Mouse (Mus musculus) heart, postnatal 10 days (tissue): ENCODE measurements around the gene Zdhhc14. TPM values are rescaled to one million over a fixed set of nuclear protein-coding genes. Genes with fewer than 3 reads are reported as not detected.
A peak's percentile ranks its signal among the peaks of the same experiment; 100 is the strongest.

Experiments used
- DNase-seq, 2 experiments: peaks; one replicate each; pipeline ENCODE4 v3.0.0; 2021
- intact Hi-C: fragments of 180-260 bp; cut with DNase I; formaldehyde crosslinking; loops from one replicate; pipeline ENCODE4 v1.15.1; 2025
- total RNA-seq, 2 experiments: library from RNA; stranded (reverse); gene quantifications; 2 replicates each; pipeline ENCODE4 v1.2.3; 2021

Zdhhc14 gene
- total RNA-seq, 2 experiments from 2014 or later: 3.6 TPM

DNA sequence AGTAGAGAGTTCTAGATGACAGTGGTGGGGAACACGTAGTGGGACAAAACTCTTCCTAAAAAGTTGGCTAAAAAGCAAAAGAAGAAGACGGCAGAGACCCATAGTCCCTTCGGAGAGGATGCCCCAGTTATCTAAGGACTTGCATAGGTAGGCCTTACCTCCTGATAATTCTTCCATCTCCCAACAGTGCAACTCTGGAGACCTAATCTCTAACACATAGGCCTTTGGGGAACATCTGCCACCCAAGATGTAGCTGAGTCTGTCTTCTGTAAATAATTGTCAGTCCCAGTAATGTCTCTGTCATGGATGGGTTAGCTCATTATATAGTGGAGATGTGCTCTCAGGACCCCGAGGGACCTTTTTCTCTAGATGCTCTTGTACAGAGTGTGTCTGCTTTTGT is 6.6 kb downstream of the Zdhhc14 start:
- no peak for DNase-seq
- intact Hi-C loops: no loop called here

DNA sequence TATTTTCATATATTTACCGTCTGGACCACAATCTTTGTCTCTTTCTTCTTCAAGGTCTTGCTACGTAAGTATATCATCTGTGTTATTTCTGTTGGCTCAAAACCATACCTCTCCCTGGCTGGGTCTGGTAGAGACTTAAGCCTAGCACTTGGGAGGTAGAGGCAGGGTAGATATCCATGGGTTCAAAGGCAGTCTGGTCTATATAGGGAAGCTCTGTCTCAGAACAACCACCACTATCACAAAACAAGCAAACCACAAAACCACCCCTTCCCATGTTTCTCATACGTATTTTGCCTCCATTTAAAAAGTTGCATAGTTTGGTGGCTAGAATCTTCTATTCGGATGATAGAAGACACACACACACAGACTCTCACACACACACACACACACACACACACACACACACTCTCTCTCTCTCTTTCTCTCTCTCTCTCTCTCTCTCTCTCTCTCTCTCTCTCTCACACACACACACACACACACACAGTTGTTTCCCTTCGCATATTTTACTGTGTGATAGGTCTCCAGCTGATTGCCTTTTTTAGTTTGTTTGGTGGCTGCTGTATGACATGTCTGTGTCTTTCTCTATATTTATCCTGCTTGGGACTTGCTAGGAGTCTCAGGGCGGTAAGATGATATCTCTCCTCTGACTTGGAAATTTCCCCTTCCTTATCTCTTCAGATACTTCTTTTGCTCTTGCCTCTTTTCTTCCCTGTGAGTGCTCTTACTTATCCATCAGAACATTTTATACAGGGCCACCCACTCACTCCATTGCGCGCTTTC is 11.8 kb downstream of the Zdhhc14 start:
- DNase-seq: no peak
- intact Hi-C loops: no loop called here

DNA sequence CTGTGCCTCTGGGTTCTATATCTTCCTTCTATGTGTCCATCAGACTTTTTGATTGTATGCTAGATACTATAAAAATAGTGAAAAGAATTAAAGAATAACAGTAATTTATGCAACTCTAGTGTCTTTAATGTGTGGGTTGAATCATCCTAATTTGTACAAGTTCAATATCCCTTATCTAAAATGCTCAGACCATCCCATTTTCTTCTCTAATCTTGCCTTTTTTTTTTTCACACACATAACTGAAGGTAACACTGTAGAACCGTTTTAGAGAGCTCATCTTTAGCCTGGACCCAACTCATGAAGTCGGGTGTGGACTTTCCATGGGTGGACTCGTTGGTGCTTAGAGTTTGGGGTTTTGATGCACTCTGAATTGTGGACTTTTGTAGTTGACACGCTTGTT is 12.6 kb downstream of the Zdhhc14 start:
- no peak for DNase-seq
- intact Hi-C loops: no loop called here

DNA sequence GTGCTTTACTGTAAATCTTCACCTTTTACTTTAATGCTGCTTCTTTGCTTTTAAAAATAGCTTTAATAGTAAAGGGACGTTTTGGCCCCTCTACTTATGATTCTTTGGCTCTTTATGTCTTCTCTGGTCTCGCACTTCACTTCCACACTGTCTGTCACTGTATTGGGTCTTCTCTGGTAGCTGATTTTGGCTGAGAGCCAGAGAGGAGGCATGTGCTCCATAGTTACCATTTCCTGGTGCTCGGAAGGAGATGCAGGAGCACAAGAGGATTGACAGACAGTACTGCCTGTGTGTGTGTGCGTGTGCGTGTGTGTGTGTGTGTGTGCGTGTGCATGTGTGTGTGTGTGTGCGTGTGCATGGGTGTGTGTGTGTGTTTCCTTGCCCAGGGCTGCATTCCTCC is 14.2 kb downstream of the Zdhhc14 start:
- peak; percentile 15 to 31 for DNase-seq
- intact Hi-C loops: no loop called here

DNA sequence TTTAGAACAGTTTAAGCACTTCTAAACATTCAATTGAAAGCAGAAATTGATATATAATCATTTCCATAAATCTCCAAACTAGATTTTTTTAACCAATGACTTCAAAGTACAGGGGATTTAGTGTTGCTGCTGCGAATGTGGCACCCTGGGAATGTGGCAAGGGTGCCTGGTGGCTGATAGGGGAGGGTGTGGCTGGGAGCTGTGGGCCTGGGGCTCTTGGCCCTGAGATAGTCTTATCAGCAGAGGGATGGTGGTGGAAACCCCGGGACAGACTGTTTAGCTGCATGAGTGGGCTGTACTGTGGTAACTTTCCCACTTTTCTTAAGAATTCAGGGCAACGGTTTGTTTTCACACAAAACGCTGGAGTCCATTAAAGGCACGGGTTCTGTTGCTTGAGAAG is 14.6 kb downstream of the Zdhhc14 start:
- no peak for DNase-seq
- intact Hi-C loops: no loop called here

DNA sequence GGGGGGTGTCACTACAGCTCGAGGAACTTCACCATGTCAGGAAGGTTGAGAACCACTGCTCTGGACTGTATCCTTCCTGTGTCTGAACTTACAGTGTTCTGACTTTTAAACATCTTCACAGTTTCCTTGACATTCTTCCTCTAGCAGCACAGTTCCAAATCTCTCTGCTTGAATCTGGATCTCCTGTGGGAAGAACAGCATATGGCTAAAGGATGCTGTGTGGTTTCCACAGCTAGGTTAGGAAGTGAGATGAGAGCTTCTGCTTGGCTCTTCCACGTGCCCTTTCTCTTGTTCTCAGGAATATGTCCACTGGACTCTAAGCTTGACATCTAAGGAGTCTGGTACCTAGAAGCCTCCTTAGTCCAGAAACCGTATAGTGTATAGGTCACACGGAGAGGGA is 15.7 kb downstream of the Zdhhc14 start:
- intact Hi-C loops: no loop called here
- DNase-seq: no peak

DNA sequence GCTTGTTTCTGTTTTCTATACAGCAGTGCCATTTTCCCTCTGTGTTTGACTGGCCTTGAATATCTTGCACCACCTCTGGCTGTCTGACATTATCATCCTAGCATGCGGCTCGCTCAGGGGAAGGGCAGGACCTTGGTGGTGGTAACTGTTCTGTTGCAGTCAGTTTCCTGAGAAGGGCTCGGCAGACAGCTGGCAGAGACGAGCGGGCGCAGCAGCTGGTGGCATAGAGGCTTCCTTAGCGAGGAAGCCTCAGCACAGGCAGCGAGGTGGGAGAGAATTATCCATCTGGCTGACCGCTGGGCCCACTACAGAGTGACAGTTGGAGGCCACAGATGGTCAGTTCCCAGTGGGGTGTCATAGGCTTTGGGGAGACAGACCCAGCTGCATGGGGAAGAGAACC is 18.2 kb downstream of the Zdhhc14 start:
- DNase-seq: no peak
- intact Hi-C loops: no loop called here

DNA sequence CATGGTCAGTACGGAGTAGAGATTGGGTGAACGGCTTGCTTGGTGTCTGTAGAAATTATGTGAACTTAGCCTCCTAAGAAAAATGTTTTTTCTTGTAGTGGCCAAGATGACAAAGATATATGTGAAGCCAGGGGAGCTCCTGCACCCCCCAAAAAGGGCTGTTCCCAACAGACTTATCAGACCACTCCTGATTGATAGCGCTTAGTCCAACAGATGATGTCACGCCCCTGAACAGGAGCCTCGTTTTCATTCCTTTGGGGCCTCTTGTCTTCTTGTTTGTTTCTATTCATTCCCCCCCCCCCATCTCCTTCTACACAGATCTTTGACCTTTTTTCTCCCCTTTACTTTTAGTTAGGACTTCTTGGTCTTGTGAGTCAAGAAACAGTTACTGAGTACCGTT is 19.4 kb downstream of the Zdhhc14 start:
- DNase-seq: no peak
- intact Hi-C loops: no loop called here

DNA sequence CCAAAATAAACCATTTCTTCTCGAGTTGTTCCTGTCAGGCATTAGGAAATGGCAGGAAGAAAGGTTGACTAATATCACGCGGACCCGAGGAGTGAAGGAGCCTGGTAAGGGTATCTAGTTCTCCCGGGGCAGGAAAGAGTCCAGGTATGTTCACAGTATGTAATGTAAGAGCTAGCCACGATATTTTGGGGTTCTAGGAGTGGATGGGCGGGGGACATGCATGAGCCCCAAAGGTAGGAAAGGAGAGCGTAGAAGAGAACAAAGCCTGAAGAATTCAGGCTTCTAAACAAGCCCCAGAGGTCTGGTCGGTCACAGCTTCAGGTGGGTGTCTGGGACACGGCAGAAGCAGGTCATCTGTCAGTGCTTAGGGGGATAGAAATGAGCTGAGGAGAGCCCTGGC is 27.1 kb downstream of the Zdhhc14 start:
- DNase-seq: no peak
- intact Hi-C loops: no loop called here

DNA sequence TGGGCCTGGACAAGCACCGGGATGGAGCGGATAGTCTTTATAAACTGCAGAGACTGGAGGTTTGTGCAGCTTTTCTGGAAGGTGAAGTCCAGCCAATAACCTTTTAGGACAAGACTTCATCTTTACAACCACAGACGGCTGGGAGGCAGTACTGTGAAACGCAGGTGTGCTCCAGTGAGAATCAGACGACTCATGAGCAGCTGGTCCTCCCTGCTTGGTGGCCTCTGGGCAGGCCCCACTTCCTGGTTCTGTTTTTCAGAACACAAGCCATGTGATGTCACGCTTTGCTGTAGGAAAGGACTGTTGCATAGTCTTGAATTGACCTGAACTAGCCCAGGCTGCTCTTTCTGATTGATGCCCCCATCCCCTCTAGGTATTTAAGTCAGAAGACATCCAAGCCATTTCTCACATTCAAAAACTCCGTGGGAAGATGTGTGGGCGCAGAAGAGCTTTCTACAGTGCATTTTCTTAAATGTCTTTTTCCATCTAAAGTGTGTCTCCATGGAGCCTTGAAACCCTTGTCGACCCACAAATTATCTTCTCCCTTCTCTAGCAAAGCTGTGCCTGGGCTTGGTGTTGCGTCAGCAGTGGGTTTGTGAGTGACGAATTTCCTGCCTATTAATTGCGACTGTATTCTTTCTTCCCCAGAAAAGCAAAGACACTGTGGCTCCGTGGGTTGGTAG is 27.7 kb downstream of the Zdhhc14 start:
- intact Hi-C loops: no loop called here
- no peak for DNase-seq

DNA sequence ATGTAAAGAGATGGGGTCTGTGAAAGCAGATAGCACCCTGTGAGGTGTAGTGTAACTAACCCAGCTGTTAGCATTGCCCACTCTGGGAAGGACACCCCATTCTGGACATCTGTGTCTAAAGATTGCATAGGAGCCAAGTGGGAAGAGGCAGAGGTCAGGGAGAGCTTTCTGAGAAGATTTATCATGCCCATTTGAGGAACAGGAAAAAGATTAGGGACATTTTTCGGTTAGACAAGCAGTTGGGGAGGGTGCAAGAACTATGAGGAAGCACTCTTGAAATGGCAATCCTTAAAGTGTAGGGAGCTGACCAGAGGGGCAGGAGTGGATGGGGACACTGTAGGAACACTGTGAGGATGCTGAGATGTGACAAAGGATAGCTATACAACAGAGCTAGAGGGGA is 29.2 kb downstream of the Zdhhc14 start:
- intact Hi-C loops: no loop called here
- DNase-seq: no peak

DNA sequence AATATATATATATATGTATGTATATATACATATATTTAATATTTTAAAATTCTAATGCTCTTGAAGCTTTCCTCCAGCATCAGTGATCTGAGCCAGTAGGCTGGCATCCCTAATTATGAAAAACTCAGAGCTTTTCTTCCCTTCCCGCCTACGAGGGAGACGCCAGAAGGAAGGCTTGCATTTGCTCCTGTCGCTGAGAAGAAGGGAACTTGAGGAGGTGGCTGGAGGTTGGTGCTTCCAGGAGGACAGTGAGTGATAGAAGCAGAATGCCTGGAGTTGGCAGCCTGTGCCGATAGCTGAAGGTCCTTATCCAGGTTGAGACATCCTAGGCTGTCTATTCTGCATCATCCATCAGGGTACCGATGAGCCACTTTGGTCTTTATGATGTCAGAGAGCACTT is 37.2 kb downstream of the Zdhhc14 start:
- DNase-seq: no peak
- intact Hi-C loops: no loop called here

DNA sequence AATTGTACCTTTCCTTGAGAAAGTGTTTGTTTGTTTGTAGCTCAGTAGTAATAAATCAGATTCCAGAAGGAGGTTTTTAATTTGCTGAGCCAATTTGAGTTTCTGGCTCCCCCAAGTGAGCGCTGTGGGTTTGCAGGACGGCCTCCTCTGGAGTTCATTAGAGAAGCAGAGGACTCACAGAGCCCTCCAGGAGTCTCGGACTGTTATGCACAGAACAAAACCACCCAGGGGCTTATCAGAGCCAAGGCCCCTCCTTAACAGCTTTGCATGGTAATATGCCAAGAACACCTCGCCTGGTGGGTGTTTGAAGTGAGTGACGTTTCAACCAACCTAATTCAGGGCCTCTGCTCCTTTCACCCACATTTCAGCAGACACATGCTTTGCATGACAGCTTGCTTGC is 40.5 kb downstream of the Zdhhc14 start:
- no peak for DNase-seq
- intact Hi-C loops: no loop called here

DNA sequence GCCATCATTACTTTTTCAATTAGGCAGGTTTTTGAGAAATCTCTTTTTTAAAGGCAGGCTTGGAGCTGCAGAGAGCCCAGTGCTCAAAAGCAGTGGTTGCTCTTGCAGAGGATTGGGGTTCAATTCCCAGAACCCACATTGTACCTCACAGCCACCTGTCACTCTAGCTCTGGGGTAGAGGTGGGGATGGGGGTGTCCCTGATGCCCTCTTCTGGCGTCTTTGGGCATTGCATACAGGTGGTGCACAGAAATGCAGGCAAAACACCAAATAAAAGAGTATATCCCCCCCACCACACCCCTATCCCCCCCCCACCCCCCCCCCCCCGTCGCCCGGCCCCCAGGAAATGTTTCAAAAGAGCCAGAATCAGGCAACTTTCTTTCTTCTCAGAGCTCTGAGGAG is 43.0 kb downstream of the Zdhhc14 start:
- intact Hi-C loops: loop anchor here (5.0 kb wide), 1 partner anchor 93 kb away; the partner anchor contains the start of gene Tmem242

DNA sequence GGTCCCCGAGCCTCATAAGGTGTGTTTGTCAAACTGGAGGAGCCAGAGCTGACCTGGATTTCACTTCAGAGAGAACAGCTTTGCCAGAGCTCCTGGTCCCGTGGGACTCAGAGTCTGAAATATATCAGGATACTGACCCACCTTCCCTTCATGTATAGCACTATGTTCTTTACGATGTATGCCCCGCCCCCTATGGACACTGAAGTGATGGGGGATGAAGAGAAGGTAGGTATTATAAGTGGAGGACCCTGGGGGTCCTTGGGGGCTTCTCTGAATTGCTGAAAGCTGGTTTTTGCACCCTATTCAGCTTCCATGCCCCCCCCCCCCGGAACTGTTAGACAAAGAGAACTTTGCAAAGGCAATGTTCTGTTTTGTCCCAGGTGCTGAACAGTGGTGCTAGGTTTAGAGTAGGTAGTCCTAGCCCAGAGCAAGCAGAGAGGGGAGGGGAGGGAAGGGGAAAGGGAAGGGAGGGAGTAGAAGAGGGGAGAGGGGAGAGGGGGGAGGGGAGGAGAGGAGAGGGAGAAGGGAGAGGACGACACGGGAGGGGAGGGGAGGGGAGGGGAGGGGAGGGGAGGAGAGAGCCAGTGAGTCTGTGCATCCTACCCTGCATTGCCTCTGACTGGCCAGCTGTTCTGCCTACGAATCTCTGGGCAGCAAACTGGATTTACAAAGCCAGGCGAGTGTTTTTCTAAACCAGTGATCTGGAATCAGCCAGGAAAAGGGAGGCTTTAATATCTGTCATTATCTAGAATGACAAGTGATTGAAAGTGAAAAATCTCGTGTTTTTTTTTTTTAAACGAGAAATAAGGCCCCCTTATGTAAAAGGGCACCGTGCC is 44.1 kb downstream of the Zdhhc14 start:
- intact Hi-C loops: loop anchor here (5.0 kb wide), 1 partner anchor 94 kb away; the partner anchor contains the start of gene Tmem242
- no peak for DNase-seq

More for the DNA sequence above, 43.0 kb downstream of the Zdhhc14 start:
- DNase-seq: no peak

DNA sequence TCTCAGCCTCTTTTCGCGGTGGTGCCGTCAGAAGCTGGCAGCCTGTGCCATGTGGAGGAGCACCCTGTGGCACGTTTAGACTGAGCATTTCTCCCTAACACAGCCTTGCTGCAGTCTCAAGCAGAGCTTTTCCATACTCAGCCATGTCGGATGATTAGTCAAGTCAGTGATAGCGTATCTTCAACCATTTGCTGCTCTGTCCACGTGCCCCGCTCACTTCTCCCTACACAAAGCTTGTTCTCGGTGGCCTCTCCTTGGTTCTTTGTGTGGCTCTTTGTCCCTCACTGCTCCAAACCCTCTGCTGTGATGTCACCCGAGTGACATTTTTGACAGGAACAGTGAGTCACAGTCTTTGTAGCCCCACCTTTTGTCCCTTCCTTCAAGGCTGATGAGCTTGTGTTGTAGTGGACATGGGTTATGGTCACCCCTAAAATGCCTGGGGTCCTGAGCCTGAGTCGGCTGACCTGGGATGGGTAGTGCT is 44.8 kb downstream of the Zdhhc14 start:
- intact Hi-C loops: loop anchor here (5.0 kb wide), 1 partner anchor 95 kb away; the partner anchor contains the start of gene Tmem242
- no peak for DNase-seq

DNA sequence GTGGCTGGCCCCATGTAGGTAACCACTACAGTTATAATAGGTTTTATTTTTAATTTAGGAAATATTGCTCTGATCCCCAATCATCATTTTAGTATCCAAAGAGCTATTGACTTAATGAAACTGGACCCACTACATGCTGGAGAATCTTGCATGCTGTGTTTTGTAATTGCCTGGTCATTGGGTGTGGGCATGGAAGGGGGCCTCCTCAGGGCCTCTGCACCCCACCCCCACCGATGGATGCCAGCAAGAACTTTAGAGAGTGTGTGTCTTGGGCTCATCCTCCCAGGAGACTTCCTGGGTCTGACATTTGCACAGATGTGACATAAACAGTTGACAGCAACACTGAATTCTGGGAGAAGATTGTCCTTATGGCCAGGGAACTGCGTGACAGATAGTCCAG is 49.8 kb downstream of the Zdhhc14 start:
- intact Hi-C loops: no loop called here
- no peak for DNase-seq

DNA sequence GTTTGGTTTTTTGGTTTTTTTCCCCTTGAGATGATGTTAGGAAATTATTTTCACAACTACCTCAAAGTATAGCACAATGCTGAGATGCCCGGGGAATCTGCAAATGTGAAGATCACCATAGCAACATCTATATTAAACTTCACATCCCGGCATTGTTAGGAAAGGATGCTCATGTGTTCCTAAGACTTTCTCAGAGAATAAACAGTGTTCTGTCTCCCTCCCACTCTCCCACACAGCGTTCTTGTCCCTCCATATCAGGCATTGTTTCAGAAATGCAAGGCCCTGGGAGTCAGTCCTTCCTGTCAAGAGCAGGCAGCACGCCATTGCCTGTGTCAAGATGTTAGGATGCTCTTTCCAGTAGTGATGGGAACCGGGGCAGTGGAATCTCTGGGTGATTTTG is 51.7 kb downstream of the Zdhhc14 start:
- intact Hi-C loops: no loop called here
- DNase-seq: no peak

DNA sequence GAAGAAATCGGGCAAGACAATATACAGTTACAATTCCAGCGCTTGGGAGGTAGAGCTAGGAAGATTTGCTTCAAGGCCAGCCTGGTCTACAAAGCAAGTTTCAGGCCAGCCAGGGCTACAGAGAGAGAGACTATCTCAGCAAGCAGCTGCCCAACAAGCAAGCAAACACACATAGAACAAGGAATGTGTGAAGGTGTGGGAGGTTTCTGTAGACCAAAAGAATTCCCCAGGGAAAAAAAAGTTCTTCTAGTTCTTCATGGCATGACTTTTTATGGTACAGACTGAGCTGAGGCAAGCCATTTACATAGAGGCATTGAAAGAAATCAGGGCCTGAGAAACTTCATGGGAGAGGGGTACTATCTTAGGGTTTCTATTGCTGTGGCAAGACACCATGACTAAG is 52.7 kb downstream of the Zdhhc14 start:
- intact Hi-C loops: no loop called here
- DNase-seq: no peak

DNA sequence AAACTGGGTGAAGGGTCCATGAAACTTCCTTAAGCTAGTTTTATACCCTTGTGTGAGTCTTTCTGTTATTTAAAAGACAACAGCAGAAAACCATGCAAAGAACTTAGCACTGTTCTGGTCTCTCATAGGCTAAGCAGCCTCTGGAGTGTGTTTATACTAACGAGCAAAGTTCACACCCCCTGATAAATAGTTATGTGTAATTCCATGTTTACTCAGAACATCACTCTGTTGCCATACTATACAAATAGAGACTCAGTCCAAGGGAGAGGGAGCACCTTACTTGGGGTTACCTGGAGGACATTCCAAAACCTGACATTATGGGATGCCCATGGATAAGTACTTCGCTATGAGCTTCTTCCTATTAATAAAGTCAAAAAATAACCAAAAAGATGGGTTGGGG is 56.2 kb downstream of the Zdhhc14 start:
- no peak for DNase-seq
- intact Hi-C loops: no loop called here

DNA sequence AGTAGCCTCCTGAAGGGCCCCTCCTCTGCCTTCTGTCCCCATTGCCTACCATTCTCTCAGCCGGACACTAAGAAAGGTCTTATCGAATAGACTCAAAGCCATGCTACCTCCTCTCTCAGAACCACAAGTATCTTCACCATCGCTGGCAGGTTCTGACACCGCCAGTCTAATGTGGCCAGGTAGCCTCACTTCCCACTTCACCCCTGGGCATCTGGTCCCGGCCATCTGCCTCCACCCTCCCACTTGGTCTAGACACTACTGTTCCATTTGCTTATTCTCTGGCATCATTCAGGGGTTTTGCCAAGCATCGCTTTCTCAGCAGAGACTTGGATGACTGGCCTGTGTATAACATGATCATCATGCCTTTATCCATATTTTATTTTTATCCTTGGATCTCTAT is 57.1 kb downstream of the Zdhhc14 start:
- intact Hi-C loops: no loop called here
- DNase-seq: no peak
